Mouse (Mus musculus) limb, embryonic 15.5 days (tissue): ENCODE measurements around the gene Tbc1d5. TPM values are rescaled to one million over a fixed set of nuclear protein-coding genes. Genes with fewer than 3 reads are reported as not detected.

Source experiments
- ATAC-seq: fragments of 200-750 bp; cut with Nextera tagmentation; 2 replicates; pipeline ENCODE4 v1.8.0; 2017; ENCODE audit warnings: low read depth, moderate TSS enrichment; ENCODE audit not compliant: insufficient number of reproducible peaks, low FRiP score, low TSS enrichment
- H3K27ac ChIP-seq: fragments of 300-500 bp; sonication (generic); 2 replicates; pipeline ENCODE4 v1.5.1; 2015; ENCODE audit warnings: moderate library complexity, mild to moderate bottlenecking, inconsistent platforms
- H3K27me3 ChIP-seq: fragments of 300-500 bp; sonication (generic); 2 replicates; pipeline ENCODE4 v1.6.1; 2015; ENCODE audit warnings: inconsistent platforms
- H3K36me3 ChIP-seq: fragments of 300-500 bp; sonication (generic); 2 replicates; pipeline ENCODE4 v1.6.1; 2015; ENCODE audit warnings: inconsistent platforms
- H3K4me1 ChIP-seq: fragments of 300-500 bp; sonication (generic); 2 replicates; pipeline ENCODE4 v1.6.1; 2015; ENCODE audit warnings: inconsistent platforms
- H3K4me2 ChIP-seq: fragments of 300-500 bp; sonication (generic); 2 replicates; pipeline ENCODE4 v1.6.1; 2015; ENCODE audit warnings: mild to moderate bottlenecking, inconsistent platforms
- H3K4me3 ChIP-seq: fragments of 300-500 bp; sonication (generic); 2 replicates; pipeline ENCODE4 v1.5.1; 2015; ENCODE audit warnings: mild to moderate bottlenecking, inconsistent platforms
- H3K9ac ChIP-seq: fragments of 300-500 bp; sonication (generic); 2 replicates; pipeline ENCODE4 v1.6.1; 2015; ENCODE audit warnings: inconsistent platforms
- H3K9me3 ChIP-seq: fragments of 300-500 bp; sonication (generic); 2 replicates; pipeline ENCODE4 v1.6.1; 2016; ENCODE audit warnings: inconsistent platforms
- WGBS: fragments of 180-500 bp; shearing (Covaris S2); methylation state at CpG from one replicate; pipeline ENCODE4 v1.1.7; 2015; 5-methylcytosine and 5-hydroxymethylcytosine counted together
- polyA plus RNA-seq: library from polyadenylated mRNA; unstranded; fragments of >200 nt; fragmentation: Nextera tagmentation; extraction: Ambion mirVana; gene quantifications from 2 replicates; pipeline ENCODE4 v1.2.1, GENCODE M21; 2015

Tbc1d5 gene
- polyA plus RNA-seq, 1 experiment from 2014 or later = 9.8 TPM

- WGBS = 83% methylated on average over 5 of the region's 5 CpGs
- H3K36me3 ChIP-seq = no peaks in the 10 kb centered on the region
- no peak overlapping the region for H3K9ac ChIP-seq
- no peak for ATAC-seq
- H3K27me3 ChIP-seq = no peaks in the 10 kb centered on the region
- no peak overlapping the region for H3K4me3 ChIP-seq
- H3K4me1 ChIP-seq = no peaks in the 10 kb centered on the region
- no peaks in the 10 kb centered on the region for H3K9me3 ChIP-seq
- no peak overlapping the region for H3K27ac ChIP-seq
- no peak overlapping the region for H3K4me2 ChIP-seq
Observed at GRCm38 (mm10) chr17:50763407-50763806, 415.7 kb downstream of the Tbc1d5 start.

GRCm38 (mm10) chr17:50762231-50762630 lies 416.9 kb downstream of the Tbc1d5 start:
- WGBS = 78% methylated on average over 5 of the region's 5 CpGs
- Histone ChIP-seq H3K4me1 (no peaks in the 10 kb centered on the region), H3K27ac (no peak overlapping the region), H3K27me3 (no peaks in the 10 kb centered on the region), H3K4me3 (no peak overlapping the region), H3K9ac (no peak overlapping the region), H3K4me2 (no peak overlapping the region), H3K9me3 (no peaks in the 10 kb centered on the region), H3K36me3 (no peaks in the 10 kb centered on the region)
- no peak for ATAC-seq

- Histone ChIP-seq H3K4me2 (no peak overlapping the region), H3K4me3 (no peak overlapping the region), H3K27me3 (no peaks in the 10 kb centered on the region), H3K27ac (no peak overlapping the region), H3K36me3 (no peaks in the 10 kb centered on the region), H3K9ac (no peak overlapping the region), H3K4me1 (no peaks in the 10 kb centered on the region), H3K9me3 (no peaks in the 10 kb centered on the region)
- no peak for ATAC-seq
- WGBS = 67% methylated on average over 5 of the region's 5 CpGs
Observed at GRCm38 (mm10) chr17:50761082-50761481, 418.1 kb downstream of the Tbc1d5 start.

- ATAC-seq = no peak
- no peak overlapping the region for H3K27ac ChIP-seq
- no peak overlapping the region for H3K4me2 ChIP-seq
- WGBS = 81% methylated on average over 9 of the region's 9 CpGs
- no peaks in the 10 kb centered on the region for H3K9me3 ChIP-seq
- H3K4me3 ChIP-seq = no peak overlapping the region
- no peaks in the 10 kb centered on the region for H3K27me3 ChIP-seq
- no peaks in the 10 kb centered on the region for H3K36me3 ChIP-seq
- H3K9ac ChIP-seq = no peak overlapping the region
- no peaks in the 10 kb centered on the region for H3K4me1 ChIP-seq
Observed at GRCm38 (mm10) chr17:50753356-50754138, 425.6 kb downstream of the Tbc1d5 start.

GRCm38 (mm10) chr17:50752753-50753152 lies 426.4 kb downstream of the Tbc1d5 start:
- H3K27ac ChIP-seq = no peak overlapping the region
- no peaks in the 10 kb centered on the region for H3K27me3 ChIP-seq
- no peaks in the 10 kb centered on the region for H3K4me1 ChIP-seq
- no peak overlapping the region for H3K4me2 ChIP-seq
- over 99% methylated on average over 3 of the region's 3 CpGs for WGBS
- H3K4me3 ChIP-seq = no peak overlapping the region
- H3K36me3 ChIP-seq = no peaks in the 10 kb centered on the region
- no peak for ATAC-seq
- H3K9me3 ChIP-seq = no peaks in the 10 kb centered on the region
- H3K9ac ChIP-seq = no peak overlapping the region

- Histone ChIP-seq H3K9ac (no peak overlapping the region), H3K27ac (no peak overlapping the region), H3K4me1 (no peaks in the 10 kb centered on the region), H3K36me3 (no peaks in the 10 kb centered on the region), H3K4me3 (no peak overlapping the region), H3K4me2 (no peak overlapping the region), H3K9me3 (no peaks in the 10 kb centered on the region), H3K27me3 (no peaks in the 10 kb centered on the region)
- 92% methylated on average over 3 of the region's 3 CpGs for WGBS
- ATAC-seq = no peak
Observed at GRCm38 (mm10) chr17:50751911-50752310, 427.2 kb downstream of the Tbc1d5 start.

- no peak for ATAC-seq
- H3K9me3 ChIP-seq = no peaks in the 10 kb centered on the region
- H3K27me3 ChIP-seq = no peaks in the 10 kb centered on the region
- WGBS = 33% methylated on average over 2 of the region's 2 CpGs
- H3K27ac ChIP-seq = no peak overlapping the region
- H3K4me3 ChIP-seq = no peak overlapping the region
- H3K4me2 ChIP-seq = no peak overlapping the region
- H3K9ac ChIP-seq = no peak overlapping the region
- no peaks in the 10 kb centered on the region for H3K36me3 ChIP-seq
- H3K4me1 ChIP-seq = no peaks in the 10 kb centered on the region
Observed at GRCm38 (mm10) chr17:50750874-50751273, 428.3 kb downstream of the Tbc1d5 start.

GRCm38 (mm10) chr17:50741386-50741785 lies 437.8 kb downstream of the Tbc1d5 start:
- no peak overlapping the region for H3K9ac ChIP-seq
- peaks cover 2% of the 10 kb centered on the region; the same call in 1 of the 2 replicates for H3K4me1 ChIP-seq
- H3K36me3 ChIP-seq = 0 out of 2 replicates have a peak, but pooled peaks cover 6% of the 10 kb centered on the region
- no peaks in the 10 kb centered on the region for H3K9me3 ChIP-seq
- WGBS = 68% methylated on average over 6 of the region's 6 CpGs
- H3K4me3 ChIP-seq = no peak overlapping the region
- no peak for ATAC-seq
- no peaks in the 10 kb centered on the region for H3K27me3 ChIP-seq
- H3K27ac ChIP-seq = no peak overlapping the region
- no peak overlapping the region for H3K4me2 ChIP-seq

- H3K36me3 ChIP-seq = 0 out of 2 replicates have a peak, but pooled peaks cover 6% of the 10 kb centered on the region
- peaks cover 8% of the 10 kb centered on the region for H3K4me1 ChIP-seq
- ATAC-seq = no peak
Observed at GRCm38 (mm10) chr17:50740804-50741203, 438.3 kb downstream of the Tbc1d5 start.

GRCm38 (mm10) chr17:50738476-50738875 lies 440.7 kb downstream of the Tbc1d5 start:
- no peaks in the 10 kb centered on the region for H3K27me3 ChIP-seq
- H3K4me3 ChIP-seq = no peak overlapping the region
- H3K9me3 ChIP-seq = no peaks in the 10 kb centered on the region
- no peak overlapping the region for H3K4me2 ChIP-seq
- H3K27ac ChIP-seq = no peak overlapping the region
- WGBS = 55% methylated on average over 2 of the region's 2 CpGs
- H3K36me3 ChIP-seq = 0 out of 2 replicates have a peak, but pooled peaks cover 12% of the 10 kb centered on the region
- no peak for ATAC-seq
- H3K4me1 ChIP-seq = peaks cover 9% of the 10 kb centered on the region
- no peak overlapping the region for H3K9ac ChIP-seq

More at GRCm38 (mm10) chr17:50740804-50741203, 438.3 kb downstream of the Tbc1d5 start:
- H3K4me3 ChIP-seq = no peak overlapping the region
- no peak overlapping the region for H3K27ac ChIP-seq
- no peaks in the 10 kb centered on the region for H3K27me3 ChIP-seq
- no peak overlapping the region for H3K9ac ChIP-seq
- H3K4me2 ChIP-seq = no peak overlapping the region
- H3K9me3 ChIP-seq = no peaks in the 10 kb centered on the region
- 89% methylated on average over 1 of the region's 1 CpGs for WGBS

- no peak for ATAC-seq
Observed at GRCm38 (mm10) chr17:50737068-50737467, 442.1 kb downstream of the Tbc1d5 start.

GRCm38 (mm10) chr17:50735955-50736533 lies 443.1 kb downstream of the Tbc1d5 start:
- Histone ChIP-seq H3K9ac (no peak overlapping the region), H3K4me1 (peaks cover 9% of the 10 kb centered on the region)

More at GRCm38 (mm10) chr17:50737068-50737467, 442.1 kb downstream of the Tbc1d5 start:
- H3K9ac ChIP-seq = no peak overlapping the region
- H3K4me1 ChIP-seq = peaks cover 9% of the 10 kb centered on the region
- H3K27ac ChIP-seq = no peak overlapping the region
- H3K4me3 ChIP-seq = no peak overlapping the region
- no peaks in the 10 kb centered on the region for H3K27me3 ChIP-seq
- WGBS = 45% methylated on average over 2 of the region's 2 CpGs
- peaks cover 12% of the 10 kb centered on the region; the same call in 1 of the 2 replicates for H3K36me3 ChIP-seq
- H3K9me3 ChIP-seq = no peaks in the 10 kb centered on the region
- no peak overlapping the region for H3K4me2 ChIP-seq

More at GRCm38 (mm10) chr17:50735955-50736533, 443.1 kb downstream of the Tbc1d5 start:
- Histone ChIP-seq H3K36me3 (peaks cover 7% of the 10 kb centered on the region; the same call in 1 of the 2 replicates), H3K27ac (peak overlapping the region; percentile 27), H3K4me2 (no peak overlapping the region), H3K4me3 (no peak overlapping the region), H3K9me3 (no peaks in the 10 kb centered on the region), H3K27me3 (no peaks in the 10 kb centered on the region)
- ATAC-seq = peak; percentile 37; the same call in 1 of the 2 replicates
- 64% methylated on average over 8 of the region's 8 CpGs for WGBS
